Mouse (Mus musculus) CH12.LX (cell line): ENCODE results near the gene Hmmr. TPM values are rescaled to one million over a fixed set of nuclear protein-coding genes. Genes with fewer than 3 reads are reported as not detected.

ENCODE experiments used
- DNase-seq: peaks from one replicate; pipeline ENCODE4 v3.0.0-alpha.2; 2013; ENCODE audit errors: extremely low read depth
- H3K27ac ChIP-seq: 2 replicates; pipeline ENCODE4 v1.5.1; 2012; ENCODE audit warnings: low read depth, mild to moderate bottlenecking, control low read depth, moderate library complexity; ENCODE audit not compliant: insufficient read depth
- H3K27me3 ChIP-seq: replicated peaks from 2 replicates; pipeline ENCODE3; 2012; ENCODE audit warnings: inconsistent platforms
- H3K36me3 ChIP-seq, 2 experiments: replicated peaks in 1 of 2; 2 replicates each; pipeline versions ENCODE3 to v1.6.1; 2012; ENCODE audit warnings: inconsistent platforms in 1 of 2, low read length in 1 of 2, mild to moderate bottlenecking in 1 of 2, mixed read lengths in 1 of 2, moderate library complexity in 1 of 2; ENCODE audit not compliant: control insufficient read depth in 1 of 2, insufficient read depth in 1 of 2
- H3K4me1 ChIP-seq, 2 experiments: 2 replicates each; pipeline ENCODE4 v1.6.1; 2012; ENCODE audit warnings: inconsistent platforms in 1 of 2, moderate library complexity in 1 of 2; ENCODE audit not compliant: insufficient read depth in 2 of 2, control insufficient read depth in 1 of 2
- H3K4me2 ChIP-seq: 2 replicates; pipeline ENCODE4 v1.6.1; 2012; ENCODE audit warnings: low read depth, mild to moderate bottlenecking, control low read depth; ENCODE audit not compliant: poor library complexity, insufficient read depth, severe bottlenecking
- H3K4me3 ChIP-seq, 3 experiments: fragments of 150-350 bp in 1 of 3; sonication (generic) in 1 of 3; replicated peaks in 1 of 3; 2 replicates each; pipeline versions ENCODE3 to v1.5.1; 2011 to 2012; ENCODE audit warnings: low read depth in 2 of 3, low read length in 2 of 3, mild to moderate bottlenecking in 2 of 3, moderate library complexity in 2 of 3, control low read depth in 1 of 3, improper control_type of control experiment in 1 of 3, inconsistent platforms in 1 of 3, mixed read lengths in 1 of 3; ENCODE audit not compliant: poor library complexity in 1 of 3
- H3K79me2 ChIP-seq: replicated peaks from 2 replicates; pipeline ENCODE4 v1.6.1; 2012; ENCODE audit warnings: mild to moderate bottlenecking, moderate library complexity; ENCODE audit not compliant: control insufficient read depth, poor library complexity, insufficient read depth, severe bottlenecking; ENCODE audit errors: extremely low read depth
- H3K9ac ChIP-seq: 2 replicates; pipeline ENCODE4 v1.6.1; 2012; ENCODE audit warnings: low read depth, mild to moderate bottlenecking, control low read depth, moderate library complexity; ENCODE audit not compliant: insufficient read depth
- H3K9me3 ChIP-seq: replicated peaks from 2 replicates; pipeline ENCODE3; 2012; ENCODE audit warnings: low read length, inconsistent platforms, mixed read lengths
- BHLHE40 ChIP-seq: IDR thresholded peaks from 2 replicates; pipeline ENCODE4 v1.6.1; 2011; ENCODE audit warnings: mild to moderate bottlenecking, low read depth, low read length, improper control_type of control experiment
- CHD1 ChIP-seq: IDR thresholded peaks from 2 replicates; pipeline ENCODE4 v1.6.1; 2012; ENCODE audit warnings: low read depth, low read length, improper control_type of control experiment, inconsistent platforms
- CHD2 ChIP-seq: IDR thresholded peaks from 2 replicates; pipeline ENCODE4 v1.6.1; 2011; ENCODE audit warnings: low read length, improper control_type of control experiment
- E2F4 ChIP-seq: IDR thresholded peaks from 2 replicates; pipeline ENCODE4 v1.6.1; 2011; ENCODE audit warnings: low read depth, low read length, improper control_type of control experiment; ENCODE audit not compliant: insufficient replicate concordance
- ELF1 ChIP-seq: IDR thresholded peaks from 2 replicates; pipeline ENCODE4 v1.6.1; 2014; ENCODE audit warnings: low read depth, mild to moderate bottlenecking, inconsistent platforms, low read length, improper control_type of control experiment
- EP300 ChIP-seq: IDR thresholded peaks from 2 replicates; pipeline ENCODE4 v1.6.1; 2011; ENCODE audit warnings: low read length, improper control_type of control experiment
- JUN ChIP-seq: IDR thresholded peaks from 2 replicates; pipeline ENCODE4 v1.6.1; 2011; ENCODE audit warnings: low read depth, mild to moderate bottlenecking, low read length, improper control_type of control experiment, moderate library complexity; ENCODE audit not compliant: insufficient read depth
- MAX ChIP-seq: IDR thresholded peaks from 2 replicates; pipeline ENCODE4 v1.6.1; 2011; ENCODE audit warnings: low read length, improper control_type of control experiment
- MEF2A ChIP-seq: IDR thresholded peaks from 2 replicates; pipeline ENCODE4 v1.6.1; 2014; ENCODE audit warnings: low read depth, mild to moderate bottlenecking, inconsistent platforms, low read length, improper control_type of control experiment, borderline replicate concordance
- MXI1 ChIP-seq: IDR thresholded peaks from 2 replicates; pipeline ENCODE4 v1.6.1; 2011; ENCODE audit warnings: mild to moderate bottlenecking, low read depth, low read length, improper control_type of control experiment
- NELFE ChIP-seq: IDR thresholded peaks from 2 replicates; pipeline ENCODE4 v1.6.1; 2011; ENCODE audit warnings: low read depth, low read length, improper control_type of control experiment
- POLR2A ChIP-seq: IDR thresholded peaks from 2 replicates; pipeline ENCODE4 v1.6.1; 2011; ENCODE audit warnings: low read depth, mild to moderate bottlenecking, improper control_type of control experiment, low read length
- RCOR1 ChIP-seq: conservative IDR thresholded peaks from 2 replicates; pipeline ENCODE4 v1.6.1; 2012; ENCODE audit warnings: low read depth, mild to moderate bottlenecking, inconsistent platforms, low read length, improper control_type of control experiment
- TCF12 ChIP-seq: IDR thresholded peaks from 2 replicates; pipeline ENCODE4 v1.6.1; 2014; ENCODE audit warnings: low read depth, mild to moderate bottlenecking, inconsistent platforms, low read length, improper control_type of control experiment
- ZMIZ1 ChIP-seq: IDR thresholded peaks from 2 replicates; pipeline ENCODE4 v1.6.1; 2012; ENCODE audit warnings: low read depth, mild to moderate bottlenecking, inconsistent platforms, low read length, improper control_type of control experiment
- ZNF384 ChIP-seq: IDR thresholded peaks from 2 replicates; pipeline ENCODE4 v1.6.1; 2012; ENCODE audit warnings: low read depth, low read length, improper control_type of control experiment, inconsistent platforms
- dilution Hi-C: fragments of 300-500 bp; cut with MboI; formaldehyde crosslinking; loops from 2 replicates; pipeline ENCODE4 v1.14.3; 2020; ENCODE audit warnings: low sequenced_read_pairs; ENCODE audit not compliant: extremely low pct_unique_long_range_greater_than_20kb, extremely low pct_ligation_motif_present
- in situ Hi-C: fragments of 300-500 bp; cut with MboI; formaldehyde crosslinking; loops from 3 replicates; pipeline ENCODE4 v1.14.3; 2019; ENCODE audit warnings: low sequenced_read_pairs, low pct_ligation_motif_present, low pct_unique_long_range_greater_than_20kb, mixed read lengths
- polyA plus RNA-seq: library from polyadenylated mRNA; unstranded; fragments of >175 nt; gene quantifications from 2 replicates; pipeline ENCODE4 v1.2.1, GENCODE M21; 2012; ENCODE audit warnings: low read depth; ENCODE audit not compliant: insufficient read length
- total RNA-seq, 2 experiments: library from RNA; depleted of rRNA; stranded (reverse); fragments of 300-350 nt in 1 of 2; fragments of >200 nt in 1 of 2; gene quantifications; 2 replicates each; pipeline ENCODE4 v1.2.3; 2012 to 2014

The Hmmr gene
- total and polyA plus RNA-seq, 3 experiments = 64.2 to 109 (median 64.3) TPM

GRCm38 (mm10) chr11:40759896-40760295 is 26.7 kb upstream of the Hmmr start:
- Histone ChIP-seq H3K36me3 (no peaks in the 10 kb centered on the region), H3K9me3 (no peaks in the 10 kb centered on the region), H3K4me3 (no peak overlapping the region), H3K4me1 (peaks cover 12 to 51% of the 10 kb centered on the region in 2 experiments), H3K27me3 (no peaks in the 10 kb centered on the region), H3K27ac (no peak overlapping the region), H3K79me2 (peaks cover under 1% of the 10 kb centered on the region; the same call in 1 of the 2 replicates), H3K9ac (no peak overlapping the region), H3K4me2 (no peak overlapping the region)
- no peak for DNase-seq
- dilution Hi-C loops = no loop called here
- TF ChIP-seq MEF2A (no peak), JUN (no peak), E2F4 (no peak), ELF1 (no peak), ZMIZ1 (no peak), RCOR1 (no peak), MXI1 (no peak), CHD1 (no peak), EP300 (no peak), POLR2A (no peak), BHLHE40 (no peak), ZNF384 (no peak), MAX (no peak)
- in situ Hi-C loops = loop anchor here (10.0 to 25.0 kb wide), 2 partner anchors 65 to 148 kb away; partner anchors contain the start of gene Mat2b

GRCm38 (mm10) chr11:40755968-40756367 is 22.7 kb upstream of the Hmmr start:
- peak overlapping the region; percentile 23 to 87 (median 56) for H3K4me3 ChIP-seq
- peaks cover 14 to 57% of the 10 kb centered on the region in 2 experiments for H3K4me1 ChIP-seq
- dilution Hi-C loops = no loop called here
- 0 out of 2 replicates have a peak, but pooled peaks have one; percentile 14 for TF ChIP-seq TCF12
- no peak; the same call in 1 of the 2 replicates for TF ChIP-seq ZMIZ1
- TF ChIP-seq MEF2A = 0 out of 2 replicates have a peak, but pooled peaks have one; percentile 6
- 0 out of 2 replicates have a peak, but pooled peaks have one; percentile 17 for TF ChIP-seq BHLHE40
- TF ChIP-seq CHD2 = peak; percentile 92
- TF ChIP-seq NELFE = no peak
- no peak for TF ChIP-seq EP300
- peaks cover 13 to 25% of the 10 kb centered on the region in 2 experiments for H3K36me3 ChIP-seq
- no peaks in the 10 kb centered on the region for H3K27me3 ChIP-seq
- peak overlapping the region; percentile 81 for H3K27ac ChIP-seq
- in situ Hi-C loops = loop anchor here (10.0 to 25.0 kb wide), 2 partner anchors 61 to 144 kb away; partner anchors contain the start of gene Mat2b
- H3K9ac ChIP-seq = peak overlapping the region; percentile 94
- no peaks in the 10 kb centered on the region for H3K9me3 ChIP-seq
- peaks cover 31% of the 10 kb centered on the region for H3K79me2 ChIP-seq
- DNase-seq = no peak
- H3K4me2 ChIP-seq = peak overlapping the region; percentile 96; the same call in 1 of the 2 replicates
